Mouse (Mus musculus): ENCODE data around the gene Ranbp3l. TPM values are rescaled to one million over a fixed set of nuclear protein-coding genes. Genes with fewer than 3 reads are reported as not detected.

The Ranbp3l gene
- total RNA-seq, 2 experiments from 2014 or later = 5.1 to 9.5 TPM

DNA sequence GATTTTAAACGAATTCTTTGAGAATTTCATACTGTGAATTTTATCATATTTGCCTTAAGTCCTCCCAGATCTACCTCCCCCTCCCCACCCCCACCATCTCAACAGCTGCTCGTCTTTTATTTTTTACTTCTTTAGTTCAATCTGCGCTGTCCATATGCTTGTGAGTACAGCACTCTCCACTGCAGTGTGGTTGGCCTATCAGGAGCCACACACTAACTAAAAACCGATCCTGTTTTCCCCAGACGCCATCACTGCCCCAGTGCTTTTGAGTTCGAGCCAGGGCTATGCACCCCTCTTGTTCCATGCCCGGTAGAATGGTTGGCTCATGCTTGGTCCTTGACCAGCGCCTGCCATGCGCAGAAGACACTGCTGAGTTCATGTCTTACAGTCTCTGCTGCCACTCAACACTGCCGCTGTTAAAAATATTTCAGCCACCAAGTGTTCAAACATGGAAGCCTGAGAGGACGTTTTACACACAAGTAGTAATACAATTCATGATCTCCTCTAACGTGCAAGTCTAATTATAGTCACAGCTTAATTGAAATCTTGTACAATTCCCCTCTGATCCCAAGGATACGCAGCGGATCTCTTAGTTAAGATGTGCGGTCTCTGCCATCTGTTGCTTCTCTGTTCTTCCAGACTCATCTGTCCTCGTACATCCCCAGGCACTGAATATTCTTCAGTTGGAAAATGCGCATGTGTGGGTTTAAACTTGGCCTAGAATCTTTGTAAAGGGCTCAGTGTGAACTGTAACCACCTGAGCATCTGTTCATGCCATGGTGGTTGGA is 120.3 kb downstream of the Ranbp3l start:
- no peak for DNase-seq (ENCODE audit: extremely low spot score in 1 of 2, low spot score in 2 of 2)
- intact Hi-C loops (cut with DNase I) = no loop called here

DNA sequence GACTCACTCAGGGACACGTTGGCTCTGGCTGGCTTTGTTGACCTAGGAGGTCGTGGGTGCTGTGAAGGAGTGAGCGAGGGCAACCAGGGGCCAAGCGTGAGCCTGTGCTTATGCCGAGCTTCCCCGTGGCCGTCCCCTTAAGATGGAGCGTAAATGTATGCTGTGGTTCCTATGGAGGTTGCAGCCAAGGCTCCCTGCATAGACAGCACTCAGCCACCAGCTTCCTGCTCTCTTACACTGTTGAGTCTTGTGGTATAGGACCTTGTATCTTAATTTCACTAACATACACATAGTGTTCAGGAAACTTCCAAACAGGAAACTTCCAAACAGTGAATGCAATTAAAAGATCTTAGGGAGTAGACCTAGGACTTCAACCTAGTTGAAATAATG is 120.9 kb downstream of the Ranbp3l start:
- no peak for DNase-seq (ENCODE audit: extremely low spot score in 1 of 2, low spot score in 2 of 2)
- intact Hi-C loops (cut with DNase I) = no loop called here

DNA sequence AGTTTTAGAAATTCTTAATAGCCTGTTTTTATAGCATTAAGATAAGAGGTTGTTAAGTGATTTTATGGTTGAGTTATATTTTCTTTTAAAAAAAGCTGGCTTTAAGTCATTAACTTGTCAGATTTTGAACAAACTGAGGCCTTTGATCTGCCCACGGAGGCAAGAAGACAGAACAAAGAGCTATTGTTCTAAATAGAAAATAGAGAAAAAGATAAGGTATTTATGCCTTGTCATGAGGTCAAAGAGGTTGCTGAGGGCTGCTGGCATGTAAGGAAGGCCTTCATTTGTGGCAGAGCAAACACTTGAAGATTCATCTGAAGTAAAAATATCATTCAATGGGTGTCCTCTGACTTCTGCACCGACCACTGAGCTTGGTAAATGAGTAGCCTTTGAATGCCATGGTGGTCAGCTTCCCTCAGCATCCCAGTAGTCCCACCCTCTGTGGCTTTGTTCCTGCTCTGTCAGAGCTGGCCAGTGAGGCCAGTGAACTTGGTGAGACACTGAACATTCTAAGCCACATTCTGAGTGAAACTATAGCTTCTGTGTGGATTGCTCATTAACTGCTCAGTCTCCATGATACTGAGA is 121.5 kb downstream of the Ranbp3l start:
- intact Hi-C loops (cut with DNase I) = no loop called here
- DNase-seq (ENCODE audit: extremely low spot score in 1 of 2, low spot score in 2 of 2) = no peak

- intact Hi-C loops (cut with DNase I) = no loop called here
- DNase-seq (ENCODE audit: extremely low spot score in 1 of 2, low spot score in 2 of 2) = no peak
These were observed 122.9 kb downstream of the Ranbp3l start for GRCm38 (mm10) chr15:9090662-9091061.

DNA sequence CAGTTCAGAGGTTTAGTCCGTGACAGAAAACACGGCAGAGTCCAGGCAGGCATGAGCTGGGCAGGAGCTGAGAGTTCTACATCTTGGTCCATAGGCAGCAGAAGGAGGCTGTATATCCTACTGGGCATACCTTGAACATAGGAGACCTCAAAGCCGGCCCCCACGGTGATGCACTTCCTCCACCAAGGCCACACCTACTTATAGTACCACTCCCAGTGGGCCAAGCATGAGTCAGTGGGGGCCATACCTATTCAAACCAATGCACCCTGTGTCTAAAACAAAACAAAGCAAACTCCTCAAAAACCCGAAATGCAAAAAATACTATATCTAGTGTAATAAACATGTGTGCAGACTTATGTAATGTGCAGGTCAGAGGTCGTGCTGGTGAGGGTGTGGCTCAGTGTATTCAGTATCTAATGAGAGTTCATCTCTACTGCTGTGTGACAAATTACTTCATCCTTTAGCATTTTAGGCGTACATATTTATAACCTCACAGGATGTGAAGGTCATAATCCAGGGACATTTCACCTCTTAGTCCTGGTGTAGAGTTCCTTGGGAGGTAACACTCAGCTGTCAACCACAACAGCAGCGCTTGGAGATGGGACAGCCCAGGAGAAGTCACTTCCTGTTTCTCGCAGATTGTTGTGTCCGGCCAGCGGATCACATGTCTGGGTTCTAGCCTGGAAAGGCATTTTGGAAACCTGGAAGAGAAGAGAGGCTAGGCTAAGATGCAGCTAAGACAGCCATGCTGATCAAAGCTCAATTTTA is 126.0 kb downstream of the Ranbp3l start:
- DNase-seq (ENCODE audit: extremely low spot score in 1 of 2, low spot score in 2 of 2) = no peak
- intact Hi-C loops (cut with DNase I) = no loop called here

DNA sequence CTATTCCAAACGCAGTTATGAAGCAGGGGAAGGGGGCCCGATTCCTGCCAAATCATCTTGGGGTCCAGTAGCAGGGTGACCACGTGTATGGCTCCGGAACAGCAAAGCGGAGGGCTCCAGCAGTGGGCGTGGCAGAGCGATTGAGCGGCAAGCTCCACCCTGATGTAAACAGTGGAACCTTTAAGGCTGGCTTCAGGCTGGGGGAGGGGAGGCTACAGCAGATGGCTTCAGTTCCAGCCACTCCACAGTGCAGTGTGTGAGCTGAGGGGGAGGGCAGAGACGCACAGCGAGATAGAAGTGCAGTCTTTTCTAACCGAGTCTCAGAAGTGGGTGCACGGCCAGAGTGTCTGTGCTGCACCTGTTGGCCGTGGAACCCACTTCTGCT is 126.6 kb downstream of the Ranbp3l start:
- intact Hi-C loops (cut with DNase I) = no loop called here
- DNase-seq (ENCODE audit: extremely low spot score in 1 of 2, low spot score in 2 of 2) = peak; percentile 46 to 75

DNA sequence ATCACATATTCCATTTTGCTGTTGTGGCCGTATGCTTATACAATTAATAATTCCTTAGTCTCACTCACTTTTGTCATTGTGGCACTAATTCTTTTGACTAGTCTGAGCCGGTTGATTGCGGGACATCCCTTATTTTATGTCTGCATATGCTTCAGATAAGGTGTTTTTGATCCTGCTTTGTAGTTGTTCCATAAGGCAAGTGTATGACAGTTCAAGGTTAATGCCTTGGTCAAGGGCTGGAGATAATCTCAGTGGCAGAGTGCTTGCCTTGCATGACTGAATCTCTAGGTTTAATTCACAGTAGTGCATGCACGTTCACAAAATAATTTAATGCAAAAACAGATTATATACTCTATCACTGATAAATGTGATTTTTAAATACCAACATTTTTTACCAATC is 129.1 kb downstream of the Ranbp3l start:
- intact Hi-C loops (cut with DNase I) = no loop called here

DNA sequence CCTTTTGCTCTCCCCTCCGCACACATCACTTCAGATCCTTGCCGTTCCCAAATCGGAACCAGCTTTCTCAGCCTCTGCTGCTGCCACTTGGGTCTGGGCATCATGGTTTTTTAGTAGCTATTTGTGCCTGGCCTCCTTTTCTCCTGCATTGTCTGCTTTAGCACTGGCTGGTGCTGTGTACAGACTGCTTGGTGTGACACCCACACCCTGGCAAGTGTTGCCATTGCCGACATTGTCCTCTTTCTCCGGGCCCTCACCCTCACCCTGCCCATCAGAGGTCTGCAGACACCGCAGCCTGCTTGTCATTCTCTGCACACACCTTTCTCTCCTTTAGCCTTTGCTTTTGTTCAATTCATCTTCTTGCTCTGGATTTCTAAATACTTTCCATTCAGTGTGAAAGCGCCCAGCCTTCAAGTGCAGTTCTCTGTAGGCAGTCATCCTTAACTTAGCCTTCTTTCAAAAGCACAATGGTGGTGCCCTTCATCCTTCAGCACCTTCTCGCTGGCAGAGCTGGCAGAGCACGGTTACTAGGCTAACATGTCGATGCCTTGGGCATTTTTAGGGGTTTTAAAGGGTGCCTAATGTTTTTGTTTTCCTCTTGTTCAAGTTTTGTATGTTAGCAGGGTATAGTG is 132.8 kb downstream of the Ranbp3l start:
- intact Hi-C loops (cut with DNase I) = no loop called here
- DNase-seq (ENCODE audit: extremely low spot score in 1 of 2, low spot score in 2 of 2) = no peak

More for the DNA sequence above, 129.1 kb downstream of the Ranbp3l start:
- no peak for DNase-seq (ENCODE audit: extremely low spot score in 1 of 2, low spot score in 2 of 2)

DNA sequence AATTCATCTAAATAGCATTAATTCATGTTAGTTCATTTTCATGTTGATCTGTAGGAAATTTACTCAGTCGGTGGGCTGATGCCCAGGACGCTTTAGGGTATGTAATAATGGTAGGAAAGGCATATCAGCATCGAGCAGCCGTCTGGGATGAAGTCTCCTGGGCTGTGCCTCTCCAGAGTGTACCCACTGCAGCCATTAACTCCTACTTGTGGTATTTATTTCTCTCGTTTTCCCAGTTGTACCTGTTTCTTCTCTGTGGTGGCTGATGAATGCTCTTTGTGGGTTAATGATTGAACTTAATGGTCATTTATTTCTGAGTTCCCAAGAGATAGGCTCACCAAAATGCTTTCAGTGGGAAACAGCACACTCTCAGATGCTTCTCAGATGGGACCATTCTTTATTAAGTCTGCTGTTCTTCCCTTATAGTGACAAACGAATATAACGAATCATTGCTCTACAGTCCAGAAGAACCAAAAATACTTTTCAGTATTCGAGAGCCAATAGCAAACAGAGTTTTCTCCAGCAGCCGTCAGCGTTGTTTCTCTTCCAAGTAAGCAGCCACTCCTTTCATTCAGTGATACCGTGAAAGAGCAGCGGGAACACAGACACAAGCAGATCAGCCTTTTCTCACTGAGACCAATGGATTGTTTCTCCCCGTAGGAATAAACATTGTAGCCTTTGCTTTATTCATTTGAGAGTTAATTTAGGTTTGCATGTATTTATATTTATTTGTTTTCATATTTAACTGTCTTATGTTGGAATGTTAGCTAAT is 138.7 kb downstream of the Ranbp3l start:
- intact Hi-C loops (cut with DNase I) = no loop called here
- DNase-seq (ENCODE audit: extremely low spot score in 1 of 2, low spot score in 2 of 2) = no peak

GRCm38 (mm10) chr15:9110526-9111347 is 143.0 kb downstream of the Ranbp3l start:
- intact Hi-C loops (cut with DNase I) = no loop called here
- DNase-seq (ENCODE audit: extremely low spot score in 1 of 2, low spot score in 2 of 2) = no peak

DNA sequence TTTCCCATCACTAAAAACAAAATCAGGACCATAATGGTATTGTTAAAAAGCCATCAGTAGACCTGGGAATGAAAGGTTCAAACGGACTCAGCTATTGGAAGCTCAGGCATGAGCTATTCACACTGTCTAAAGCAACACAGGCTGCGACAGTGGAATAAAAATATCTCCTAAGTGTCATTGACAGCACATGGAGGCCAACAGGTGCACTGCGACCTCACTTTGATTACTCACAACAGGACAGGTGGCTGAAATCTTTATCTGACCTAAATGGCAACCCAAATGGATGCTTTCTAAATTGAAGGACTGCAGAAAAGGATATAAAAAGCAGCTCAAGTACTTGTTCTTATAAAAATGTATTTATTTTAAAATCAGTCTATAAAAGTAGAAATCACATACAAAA is 143.9 kb downstream of the Ranbp3l start:
- intact Hi-C loops (cut with DNase I) = no loop called here
- DNase-seq (ENCODE audit: extremely low spot score in 1 of 2, low spot score in 2 of 2) = no peak

GRCm38 (mm10) chr15:9113556-9113955 is 145.8 kb downstream of the Ranbp3l start:
- no peak for DNase-seq (ENCODE audit: extremely low spot score in 1 of 2, low spot score in 2 of 2)
- intact Hi-C loops (cut with DNase I) = no loop called here

DNA sequence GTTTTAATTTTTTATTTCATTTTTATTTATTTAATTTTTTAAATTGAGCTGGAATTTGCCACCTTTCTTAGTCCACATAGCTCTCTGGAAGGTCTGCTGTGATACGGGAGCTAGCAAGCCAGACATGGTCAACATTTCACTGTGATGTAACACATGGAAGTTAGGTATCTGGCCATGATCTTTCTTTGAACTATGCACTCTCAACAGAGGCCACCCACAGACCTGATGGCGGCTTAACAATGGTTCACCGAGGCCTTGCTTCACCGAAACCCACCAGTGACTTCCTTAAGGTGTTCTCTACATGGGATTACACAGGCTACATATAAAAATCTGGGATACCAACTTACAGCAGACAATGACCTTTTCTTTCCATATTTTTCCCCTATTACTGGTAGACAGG is 146.4 kb downstream of the Ranbp3l start:
- intact Hi-C loops (cut with DNase I) = no loop called here
- DNase-seq (ENCODE audit: extremely low spot score in 1 of 2, low spot score in 2 of 2) = no peak

DNA sequence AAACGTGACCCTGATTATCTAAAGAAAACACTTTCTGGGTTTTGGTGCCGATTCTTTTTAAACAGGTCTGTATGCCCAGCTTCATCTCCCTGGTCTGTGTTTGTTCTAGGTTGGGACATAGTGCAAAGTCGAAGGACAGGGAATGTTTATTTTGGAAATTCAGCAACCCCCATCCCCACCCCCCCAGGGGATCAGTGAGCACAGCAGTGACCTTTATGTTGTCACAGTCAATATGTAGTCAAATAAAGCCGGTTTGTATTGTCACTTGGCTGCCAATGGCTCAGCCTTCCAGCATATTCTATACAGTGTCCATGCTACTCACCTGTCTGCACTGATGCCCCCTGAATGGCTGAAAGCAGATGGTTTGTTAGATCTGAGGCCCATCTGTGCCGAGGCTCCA is 146.8 kb downstream of the Ranbp3l start:
- DNase-seq (ENCODE audit: extremely low spot score in 1 of 2, low spot score in 2 of 2) = no peak
- intact Hi-C loops (cut with DNase I) = no loop called here
